Mouse (Mus musculus) stomach, embryonic 14.5 days (tissue): ENCODE measurements around the gene Dgkb. TPM values are rescaled to one million over a fixed set of nuclear protein-coding genes. Genes with fewer than 3 reads are reported as not detected.

ENCODE experiments used
- ATAC-seq: fragments of 200-750 bp; cut with Nextera tagmentation; 2 replicates; pipeline ENCODE4 v1.8.0; 2017; ENCODE audit warnings: low read depth, moderate TSS enrichment; ENCODE audit not compliant: insufficient number of reproducible peaks, insufficient read depth, low FRiP score
- H3K27ac ChIP-seq: fragments of 300-500 bp; sonication (generic); 2 replicates; pipeline ENCODE4 v1.5.1; 2014; ENCODE audit warnings: mild to moderate bottlenecking, low read length, moderate library complexity, mixed read lengths
- H3K27me3 ChIP-seq: fragments of 300-500 bp; sonication (generic); 2 replicates; pipeline ENCODE4 v1.6.1; 2014; ENCODE audit warnings: low read length, control low read depth, mixed read lengths; ENCODE audit not compliant: control insufficient read depth, insufficient read depth
- H3K36me3 ChIP-seq: fragments of 300-500 bp; sonication (generic); 2 replicates; pipeline ENCODE4 v1.6.1; 2014; ENCODE audit warnings: mild to moderate bottlenecking, control low read depth, low read length, moderate library complexity, mixed read lengths; ENCODE audit not compliant: control insufficient read depth, insufficient read depth
- H3K4me1 ChIP-seq: fragments of 300-500 bp; sonication (generic); 2 replicates; pipeline ENCODE4 v1.6.1; 2014; ENCODE audit warnings: low read length, control low read depth, mixed read lengths; ENCODE audit not compliant: control insufficient read depth, insufficient read depth
- H3K4me2 ChIP-seq: fragments of 300-500 bp; sonication (generic); replicated peaks from 2 replicates; pipeline ENCODE4 v1.6.1; 2014; ENCODE audit warnings: low read depth, low read length, control low read depth
- H3K4me3 ChIP-seq: fragments of 300-500 bp; sonication (generic); 2 replicates; pipeline ENCODE4 v1.5.1; 2014; ENCODE audit warnings: low read depth, low read length, control low read depth
- H3K9ac ChIP-seq: fragments of 300-500 bp; sonication (generic); replicated peaks from 2 replicates; pipeline ENCODE4 v1.6.1; 2014; ENCODE audit warnings: low read depth, mild to moderate bottlenecking, control low read depth, low read length, moderate library complexity, mixed read lengths
- H3K9me3 ChIP-seq: fragments of 300-500 bp; sonication (generic); 2 replicates; pipeline ENCODE4 v1.6.1; 2016; ENCODE audit warnings: low read depth, low read length, control low read depth; ENCODE audit not compliant: control insufficient read depth
- WGBS: fragments of 180-500 bp; shearing (Covaris S2); extraction: QIAGEN DNeasy Blood & Tissue Kit; methylation state at CpG from one replicate; pipeline ENCODE4 v1.1.7; 2014; 5-methylcytosine and 5-hydroxymethylcytosine counted together
- polyA plus RNA-seq: library from polyadenylated mRNA; unstranded; fragments of >200 nt; fragmentation: Nextera tagmentation; extraction: Ambion mirVana; gene quantifications from 2 replicates; pipeline ENCODE4 v1.2.1, GENCODE M21; 2014

Dgkb gene
- polyA plus RNA-seq, 1 experiment from 2014 or later: 1.6 TPM

DNA sequence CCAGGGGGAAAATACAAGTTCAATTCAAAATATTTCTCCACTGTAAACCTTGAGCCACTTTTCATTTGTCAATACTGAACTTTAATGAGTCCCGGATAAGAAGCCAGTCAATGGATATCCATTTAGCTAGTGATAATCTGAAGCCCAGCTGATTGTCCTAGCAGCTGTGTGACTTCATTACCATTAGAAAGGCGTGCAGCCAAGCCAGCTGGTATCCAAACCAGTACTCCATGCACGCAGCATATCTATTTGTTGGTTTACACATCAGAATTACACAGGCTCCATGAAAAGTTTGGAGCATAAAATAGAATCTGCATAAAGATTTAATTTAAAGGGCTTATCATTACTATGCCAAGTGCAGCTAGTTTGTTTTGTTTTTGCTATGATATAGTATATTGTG, 486.3 kb downstream of the Dgkb start:
- WGBS: 66% methylated on average over 3 of the region's 3 CpGs
- no peak overlapping the region for H3K4me3 ChIP-seq
- no peaks in the 10 kb centered on the region for H3K27me3 ChIP-seq
- H3K36me3 ChIP-seq: no peaks in the 10 kb centered on the region
- ATAC-seq: no peak
- no peak overlapping the region for H3K4me2 ChIP-seq
- no peaks in the 10 kb centered on the region for H3K4me1 ChIP-seq
- H3K9me3 ChIP-seq: no peaks in the 10 kb centered on the region
- no peak overlapping the region for H3K27ac ChIP-seq
- no peak overlapping the region for H3K9ac ChIP-seq

- no peaks in the 10 kb centered on the region for H3K9me3 ChIP-seq
- WGBS: 83% methylated on average over 3 of the region's 3 CpGs
Observed at GRCm38 (mm10) chr12:38304245-38304644, 486.7 kb downstream of the Dgkb start.

GRCm38 (mm10) chr12:38309885-38310284, 492.4 kb downstream of the Dgkb start:
- Histone ChIP-seq H3K9ac (no peak overlapping the region), H3K4me3 (no peak overlapping the region), H3K9me3 (no peaks in the 10 kb centered on the region), H3K27ac (no peak overlapping the region), H3K4me1 (no peaks in the 10 kb centered on the region), H3K4me2 (no peak overlapping the region), H3K27me3 (no peaks in the 10 kb centered on the region), H3K36me3 (no peaks in the 10 kb centered on the region)
- ATAC-seq: no peak

More at GRCm38 (mm10) chr12:38304245-38304644, 486.7 kb downstream of the Dgkb start:
- no peak overlapping the region for H3K4me3 ChIP-seq
- H3K4me1 ChIP-seq: no peaks in the 10 kb centered on the region
- no peak overlapping the region for H3K27ac ChIP-seq
- H3K27me3 ChIP-seq: no peaks in the 10 kb centered on the region
- H3K36me3 ChIP-seq: no peaks in the 10 kb centered on the region
- no peak for ATAC-seq
- no peak overlapping the region for H3K9ac ChIP-seq
- no peak overlapping the region for H3K4me2 ChIP-seq

GRCm38 (mm10) chr12:38327729-38328271, 510.3 kb downstream of the Dgkb start:
- Histone ChIP-seq H3K9ac (no peak overlapping the region), H3K4me1 (no peaks in the 10 kb centered on the region), H3K27me3 (no peaks in the 10 kb centered on the region), H3K9me3 (no peaks in the 10 kb centered on the region), H3K36me3 (no peaks in the 10 kb centered on the region), H3K4me3 (no peak overlapping the region), H3K4me2 (no peak overlapping the region), H3K27ac (no peak overlapping the region)
- no peak for ATAC-seq
- 94% methylated on average over 1 of the region's 1 CpGs for WGBS

DNA sequence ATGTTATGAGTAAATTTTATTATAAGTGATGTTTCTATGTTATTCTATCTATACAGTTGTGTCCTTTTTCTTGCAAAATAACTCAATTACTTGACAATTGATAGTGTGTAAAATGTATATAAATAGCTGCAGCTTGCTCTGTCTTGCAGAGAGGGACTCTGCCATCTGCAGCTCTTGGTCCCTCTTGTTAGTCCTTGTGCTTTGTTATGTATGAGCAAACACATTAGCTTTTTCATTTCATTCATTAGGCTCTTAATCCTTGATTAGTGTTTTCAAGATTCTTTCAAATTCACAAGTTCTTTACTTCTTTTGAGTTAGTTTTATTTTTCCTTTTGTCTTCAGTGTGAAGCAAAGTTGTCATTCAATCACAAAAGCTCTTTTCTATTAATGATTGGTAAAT, 511.3 kb downstream of the Dgkb start:
- H3K4me1 ChIP-seq: no peaks in the 10 kb centered on the region
- H3K4me3 ChIP-seq: no peak overlapping the region
- H3K4me2 ChIP-seq: no peak overlapping the region
- H3K27me3 ChIP-seq: no peaks in the 10 kb centered on the region
- H3K36me3 ChIP-seq: no peaks in the 10 kb centered on the region
- H3K9ac ChIP-seq: no peak overlapping the region
- H3K27ac ChIP-seq: no peak overlapping the region
- H3K9me3 ChIP-seq: no peaks in the 10 kb centered on the region
- no peak for ATAC-seq

DNA sequence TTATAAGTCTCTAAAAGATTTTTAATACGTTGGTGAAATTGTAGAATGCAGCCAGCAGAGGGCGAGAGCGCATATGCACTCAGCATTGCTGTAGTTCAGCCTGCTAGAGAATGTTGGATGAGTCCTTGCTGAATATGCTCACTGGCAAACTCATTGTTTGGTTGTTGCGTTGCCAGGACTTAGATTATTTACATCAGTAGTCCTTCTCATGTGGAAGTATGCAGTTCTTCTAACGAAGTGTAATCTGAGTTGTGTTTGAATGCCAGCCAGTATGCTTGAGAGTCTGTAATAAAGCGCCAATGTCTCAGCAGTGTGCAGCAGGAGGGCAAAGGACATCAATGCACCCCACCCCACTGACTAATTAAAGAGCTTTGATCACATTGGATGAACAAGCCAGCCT, 525.1 kb downstream of the Dgkb start:
- peak; percentile 56; the same call in 1 of the 2 replicates for ATAC-seq
- no peak overlapping the region for H3K4me2 ChIP-seq
- WGBS: 19% methylated on average over 6 of the region's 6 CpGs
- no peak overlapping the region for H3K9ac ChIP-seq
- no peak overlapping the region for H3K4me3 ChIP-seq
- no peak overlapping the region for H3K27ac ChIP-seq
- no peaks in the 10 kb centered on the region for H3K9me3 ChIP-seq
- H3K27me3 ChIP-seq: no peaks in the 10 kb centered on the region
- no peaks in the 10 kb centered on the region for H3K4me1 ChIP-seq
- H3K36me3 ChIP-seq: no peaks in the 10 kb centered on the region

DNA sequence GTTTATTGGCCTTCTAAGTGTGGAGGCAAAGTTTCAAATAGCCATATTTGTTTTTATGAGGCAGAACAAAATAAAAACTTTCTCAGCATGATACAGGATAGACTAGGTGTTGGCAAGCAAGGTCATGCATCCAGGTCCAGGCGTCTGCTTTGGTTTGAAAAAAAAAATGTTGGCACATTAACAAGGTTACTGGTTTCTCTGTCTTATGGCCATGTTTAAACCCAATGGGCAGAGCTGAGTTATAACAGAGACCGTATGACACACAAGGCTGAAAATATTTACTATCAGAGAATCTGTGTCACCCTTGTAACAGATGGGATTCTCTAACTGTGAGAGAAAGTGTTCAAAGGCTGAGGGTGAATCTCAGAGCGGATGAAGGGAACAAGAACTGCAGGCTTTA, 535.0 kb downstream of the Dgkb start:
- ATAC-seq: no peak
- Histone ChIP-seq H3K4me2 (no peak overlapping the region), H3K27me3 (no peaks in the 10 kb centered on the region), H3K9ac (no peak overlapping the region), H3K36me3 (no peaks in the 10 kb centered on the region), H3K4me3 (no peak overlapping the region), H3K4me1 (no peaks in the 10 kb centered on the region), H3K9me3 (no peaks in the 10 kb centered on the region), H3K27ac (no peak overlapping the region)
- WGBS: 83% methylated on average over 3 of the region's 3 CpGs

GRCm38 (mm10) chr12:38356386-38356785, 538.9 kb downstream of the Dgkb start:
- Histone ChIP-seq H3K9me3 (no peaks in the 10 kb centered on the region), H3K27me3 (no peaks in the 10 kb centered on the region), H3K4me3 (no peak overlapping the region), H3K4me2 (no peak overlapping the region), H3K4me1 (no peaks in the 10 kb centered on the region), H3K9ac (no peak overlapping the region), H3K27ac (no peak overlapping the region), H3K36me3 (no peaks in the 10 kb centered on the region)
- no peak for ATAC-seq
- WGBS: 93% methylated on average over 1 of the region's 1 CpGs

- Histone ChIP-seq H3K36me3 (no peaks in the 10 kb centered on the region), H3K27ac (no peak overlapping the region), H3K9ac (no peak overlapping the region), H3K9me3 (no peaks in the 10 kb centered on the region), H3K27me3 (no peaks in the 10 kb centered on the region), H3K4me2 (no peak overlapping the region), H3K4me1 (no peaks in the 10 kb centered on the region), H3K4me3 (no peak overlapping the region)
- ATAC-seq: no peak
- 94% methylated on average over 4 of the region's 4 CpGs for WGBS
Observed at GRCm38 (mm10) chr12:38361491-38361890, 544.0 kb downstream of the Dgkb start.
